Mouse (Mus musculus) spleen, postnatal 14 days (tissue): Measurements from ENCODE around the gene Mxi1.

Experiments used
- DNase-seq, 2 experiments: peaks; one replicate each; pipeline ENCODE4 v3.0.0; 2021 to 2022; ENCODE audit warnings: low spot score in 2 of 2

The Mxi1 gene

DNA sequence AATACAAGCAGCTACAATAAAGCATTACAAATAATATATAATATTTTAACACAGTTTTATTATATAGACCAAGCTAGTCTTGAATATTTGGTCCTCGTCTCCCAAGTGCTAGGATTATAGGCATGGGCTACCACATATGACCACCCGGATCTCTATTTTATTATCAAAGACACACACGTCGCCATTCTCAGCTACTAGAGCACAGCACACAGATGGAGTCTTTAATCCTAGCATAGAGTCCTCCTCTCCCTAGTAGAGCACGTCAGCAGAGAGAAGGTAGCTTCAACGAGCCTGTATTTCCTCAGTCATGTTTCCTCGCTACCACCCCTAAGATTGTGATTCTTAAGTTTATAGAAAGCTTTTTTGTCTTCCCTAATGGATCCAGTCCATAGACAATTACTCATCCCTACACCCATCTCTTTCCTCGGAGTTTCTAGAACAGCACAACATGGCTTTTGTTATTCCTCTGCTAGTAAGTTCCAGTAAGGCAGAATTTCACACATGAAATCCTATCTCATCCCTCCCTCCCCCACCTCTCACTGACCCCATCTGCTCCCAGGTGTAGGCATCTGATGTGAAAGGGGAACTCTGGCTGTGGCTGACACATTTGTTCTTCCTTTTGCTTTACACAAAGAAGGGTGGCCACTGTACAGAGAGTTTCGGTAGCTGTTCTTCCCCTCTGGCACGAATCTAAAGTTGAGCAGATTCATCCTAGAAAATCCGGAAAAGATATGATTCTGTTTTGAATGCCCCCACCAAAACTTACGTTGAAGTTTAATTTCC, 87.3 kb downstream of the Mxi1 start:
- DNase-seq, result no peak

- no peak for DNase-seq
Observed at GRCm38 (mm10) chr19:53399213-53399612, 88.9 kb downstream of the Mxi1 start.

DNA sequence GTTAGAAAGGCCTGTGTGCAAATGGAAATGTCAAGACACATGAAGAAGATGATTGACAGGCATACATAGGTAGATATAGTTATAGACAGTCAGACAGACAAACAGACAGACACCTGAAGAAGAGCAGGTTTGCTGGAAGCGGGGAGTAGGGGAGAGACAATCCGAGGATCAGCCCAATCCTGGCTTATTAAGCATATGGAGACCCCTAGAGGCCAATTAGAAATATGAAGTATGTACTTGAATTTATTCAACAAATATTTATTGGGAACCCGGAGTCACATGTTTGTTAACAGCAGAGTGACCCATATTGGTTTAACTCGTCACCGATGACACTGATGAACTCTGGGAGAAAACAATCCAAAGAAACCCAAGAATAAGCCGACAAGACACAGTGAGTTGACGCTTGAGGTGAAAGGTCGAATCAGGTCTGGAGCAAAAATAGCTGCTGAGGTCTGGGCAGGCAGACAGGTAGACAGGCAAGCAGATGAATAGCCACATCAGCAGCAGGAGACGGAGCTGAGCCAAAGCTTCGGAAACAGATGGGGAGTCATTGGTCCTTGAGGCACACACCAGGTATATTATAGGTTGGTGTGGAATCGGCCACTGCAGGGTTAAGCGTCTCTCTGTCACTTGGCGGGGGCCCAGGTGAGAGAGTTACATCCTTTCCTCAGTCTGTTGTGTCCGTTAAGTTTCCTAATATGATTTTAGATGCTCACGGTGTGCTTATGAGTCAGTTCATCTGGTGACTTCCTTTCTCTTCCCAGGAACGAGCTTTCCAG, 90.2 kb downstream of the Mxi1 start:
- DNase-seq, result no peak

- no peak for DNase-seq
Observed at GRCm38 (mm10) chr19:53402741-53403432, 92.6 kb downstream of the Mxi1 start.

DNA sequence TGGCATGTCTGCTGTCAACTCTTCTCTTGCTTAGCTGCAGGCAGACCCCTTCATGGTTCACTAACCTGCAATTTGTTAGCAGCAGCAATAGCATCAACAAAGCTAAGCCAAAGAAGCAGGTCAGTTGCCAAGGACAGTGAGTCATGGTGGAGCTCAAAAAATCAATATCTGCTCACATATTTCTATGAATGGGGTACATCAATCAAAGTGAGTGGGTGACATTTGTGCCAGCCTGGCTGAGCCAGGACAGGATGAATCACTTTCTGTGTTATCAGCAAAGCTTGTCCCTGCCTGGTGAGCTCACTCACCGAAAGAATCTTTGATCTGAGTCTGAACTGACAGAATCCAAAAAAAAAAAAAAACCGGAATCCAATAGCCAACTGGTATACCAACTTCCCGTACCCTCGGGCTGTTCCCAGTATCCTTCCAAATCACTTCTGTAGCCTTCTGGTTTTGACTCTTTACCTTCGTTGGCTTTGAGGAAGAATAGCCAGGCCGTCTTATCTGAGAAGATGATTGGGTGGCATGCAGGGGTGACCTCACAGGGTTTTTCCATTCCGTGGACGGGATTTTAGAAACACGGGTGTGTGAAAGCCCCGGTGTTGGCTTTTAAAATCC, 94.0 kb downstream of the Mxi1 start:
- no peak for DNase-seq

DNA sequence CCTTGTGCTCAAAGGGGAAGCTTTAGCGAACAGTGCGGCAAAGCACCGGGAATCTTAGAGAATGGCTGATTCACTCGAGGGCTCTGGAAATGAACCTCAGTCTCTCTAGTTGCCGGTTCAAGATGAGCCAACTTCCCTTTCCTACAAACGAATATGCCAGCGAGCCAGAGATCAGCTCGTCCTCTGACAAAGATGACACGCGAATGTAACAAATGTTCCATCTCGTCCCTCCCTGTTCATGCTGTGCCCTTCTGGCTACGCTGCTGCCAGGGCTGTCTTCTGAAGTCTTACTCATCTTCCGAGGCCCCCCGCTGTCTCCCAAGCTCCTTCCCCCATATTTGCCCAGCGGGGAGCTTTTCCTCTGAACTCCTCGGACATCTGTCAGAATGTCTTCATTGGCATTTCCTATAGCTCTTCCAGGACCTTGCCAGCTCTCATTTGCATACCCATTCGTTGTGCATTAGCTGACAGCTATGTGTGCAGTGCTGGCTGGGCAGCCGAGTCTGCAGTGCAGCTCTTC, 94.6 kb downstream of the Mxi1 start:
- no peak for DNase-seq

GRCm38 (mm10) chr19:53405810-53406209, 95.5 kb downstream of the Mxi1 start:
- no peak for DNase-seq

- DNase-seq, result no peak
Observed at GRCm38 (mm10) chr19:53407350-53407749, 97.0 kb downstream of the Mxi1 start.

DNA sequence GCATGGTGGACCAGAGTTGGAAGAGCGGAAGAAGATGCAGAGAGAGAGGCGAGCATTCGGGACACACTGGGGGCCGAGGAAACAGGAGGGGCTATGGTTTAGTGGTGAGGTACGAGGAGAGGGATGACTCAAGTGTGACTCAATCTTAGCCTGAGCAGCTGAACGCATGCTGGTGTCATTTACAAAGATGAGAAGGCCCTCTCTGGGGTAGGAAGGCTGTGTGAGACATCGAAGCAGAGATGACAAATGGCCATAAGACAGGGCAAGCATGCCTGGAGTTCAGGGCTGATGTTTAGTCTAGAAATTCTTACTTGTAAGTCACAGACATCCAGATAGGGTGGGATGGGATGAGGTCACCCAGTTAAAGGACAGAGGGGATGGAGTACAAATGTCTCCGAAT, 98.1 kb downstream of the Mxi1 start:
- no peak for DNase-seq

GRCm38 (mm10) chr19:53409663-53410307, 99.5 kb downstream of the Mxi1 start:
- DNase-seq, result no peak

GRCm38 (mm10) chr19:53412149-53412848, 102.0 kb downstream of the Mxi1 start:
- DNase-seq, result no peak

DNA sequence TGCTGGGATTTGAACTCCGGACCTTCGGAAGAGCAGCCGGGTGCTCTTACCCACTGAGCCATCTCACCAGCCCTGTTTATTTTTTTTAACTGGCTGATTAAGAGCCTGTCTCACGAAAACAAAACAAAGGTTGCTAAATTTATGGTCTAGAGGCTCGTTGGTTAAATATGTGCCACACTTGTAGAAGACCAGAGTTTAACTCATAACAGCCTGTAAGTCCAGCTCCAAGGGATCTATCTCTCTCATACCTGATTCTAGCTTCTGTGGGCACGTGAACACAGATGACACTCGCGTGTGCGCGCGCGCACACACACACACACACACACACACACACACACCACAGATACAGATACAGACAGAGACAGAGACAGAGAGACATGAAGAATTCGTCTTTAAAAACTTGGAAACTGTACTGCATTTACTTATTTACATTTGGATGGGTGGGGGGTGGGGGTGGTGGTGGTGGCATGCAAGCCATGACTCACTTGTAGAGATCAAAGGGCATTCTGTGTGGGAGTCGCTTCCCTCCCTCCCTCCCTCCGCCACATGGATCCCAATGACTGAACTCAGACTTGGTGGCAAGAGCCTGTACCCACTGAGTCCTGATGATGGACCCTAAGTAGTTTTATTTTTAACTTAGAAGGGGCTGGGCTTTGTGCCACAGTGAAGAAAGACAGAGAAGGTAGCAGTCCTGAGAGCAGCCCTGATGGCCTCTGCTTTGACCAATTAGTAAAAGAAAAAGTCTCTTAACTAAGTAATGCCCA, 103.5 kb downstream of the Mxi1 start:
- no peak for DNase-seq

- DNase-seq, result no peak
Observed at GRCm38 (mm10) chr19:53414650-53415049, 104.3 kb downstream of the Mxi1 start.

DNA sequence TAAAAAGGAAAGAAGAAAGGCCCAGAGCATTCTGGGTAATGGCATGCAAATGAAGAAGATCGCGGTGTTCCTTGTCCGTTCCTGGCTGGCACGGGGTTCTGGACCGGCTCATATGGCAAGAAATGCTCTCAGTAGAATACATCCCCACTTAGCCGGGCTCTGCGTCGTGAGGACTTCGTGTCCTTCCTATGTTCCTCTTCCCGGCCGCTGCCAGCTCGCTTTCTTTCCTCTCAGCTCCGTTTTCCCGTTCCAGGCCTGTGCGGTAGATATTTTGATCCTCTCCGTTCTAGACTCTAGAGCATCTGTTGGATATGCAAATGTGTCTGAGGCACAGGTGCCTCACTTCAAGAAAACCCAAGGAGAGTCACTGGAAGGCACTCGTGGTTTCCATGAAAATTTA, 104.9 kb downstream of the Mxi1 start:
- no peak for DNase-seq

DNA sequence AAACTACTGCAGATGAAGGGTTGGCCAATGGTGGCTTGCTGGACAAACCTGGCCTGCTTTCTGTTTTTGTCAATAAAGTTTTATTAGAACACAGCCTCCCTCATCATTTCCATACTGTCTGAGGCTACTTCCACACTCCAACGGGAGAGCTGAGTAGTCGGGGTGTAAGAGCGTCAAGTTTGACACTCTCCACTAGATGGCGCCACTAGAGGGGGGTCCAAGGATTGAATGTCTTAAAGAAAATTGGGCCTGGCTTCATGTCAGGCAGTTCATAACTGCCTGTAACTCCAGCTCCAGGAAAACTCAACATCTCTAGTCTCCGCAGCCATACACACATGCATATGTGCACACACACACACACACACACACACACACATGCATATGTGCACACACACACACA, 109.5 kb downstream of the Mxi1 start:
- DNase-seq, result peak; percentile 50 to 74

DNA sequence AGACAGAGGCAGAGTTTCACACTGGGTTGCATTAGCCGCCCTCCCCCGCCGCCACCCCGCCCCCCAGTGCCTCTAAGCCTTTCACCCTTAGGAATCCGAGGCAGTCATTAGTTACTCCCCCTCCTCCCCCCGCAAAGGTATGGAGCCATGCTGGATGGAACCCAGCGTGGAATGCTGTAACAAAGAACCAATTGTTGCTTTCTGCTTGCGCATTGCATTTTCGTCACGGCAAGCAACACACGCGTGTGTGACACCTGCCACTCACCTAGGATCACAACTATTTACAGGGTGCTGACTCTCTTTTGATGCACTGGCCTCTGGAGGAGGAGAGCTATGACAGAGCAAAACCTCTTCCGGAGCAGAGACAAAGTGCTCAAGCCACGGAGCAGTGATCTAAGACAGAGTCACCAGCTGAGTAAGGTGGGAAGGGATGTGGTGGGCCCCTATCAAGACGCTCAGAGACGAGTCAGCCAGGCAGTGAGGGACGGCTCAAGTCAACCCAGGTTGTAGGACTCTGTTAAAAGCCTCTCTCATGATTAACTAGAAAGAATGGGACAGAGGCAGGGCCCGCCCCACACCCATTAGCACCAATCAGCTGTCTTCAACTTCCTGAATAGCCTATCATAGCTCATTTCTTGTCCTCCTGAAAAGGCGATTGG, 110.7 kb downstream of the Mxi1 start:
- peak; percentile 39 to 46 for DNase-seq

DNA sequence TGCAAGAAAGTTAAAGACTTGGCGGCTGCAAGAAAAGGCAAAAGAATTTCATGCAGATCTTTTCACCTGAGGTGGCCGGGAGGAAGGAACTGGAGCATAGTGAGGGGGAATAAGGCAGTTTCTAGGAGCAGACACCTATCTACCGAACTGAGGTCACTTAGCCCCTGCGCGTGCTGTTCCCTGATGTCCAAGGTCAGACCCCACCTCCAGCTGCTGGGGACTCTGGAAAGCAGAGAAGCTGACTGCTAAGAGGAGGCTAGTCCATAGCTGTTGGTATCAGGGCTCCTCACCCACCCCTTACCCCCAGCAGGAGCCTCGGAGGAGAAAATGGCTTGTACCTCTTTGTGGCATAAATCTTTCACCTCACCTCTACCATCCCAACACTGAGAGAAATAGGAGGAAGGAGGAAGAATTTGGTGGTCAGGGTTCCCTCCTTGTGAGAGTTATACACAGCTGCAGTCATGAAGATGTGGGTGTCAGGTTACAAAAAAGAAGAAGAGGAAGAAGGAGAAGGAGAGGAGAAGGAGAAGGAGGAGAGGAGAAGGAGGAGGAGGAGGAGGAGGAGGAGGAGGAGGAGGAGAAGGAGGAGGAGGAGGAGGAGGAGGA, 111.4 kb downstream of the Mxi1 start:
- no peak for DNase-seq

GRCm38 (mm10) chr19:53422358-53423308, 112.3 kb downstream of the Mxi1 start:
- DNase-seq, result no peak
